Mouse (Mus musculus) forebrain, embryonic 12.5 days (tissue): Measurements from ENCODE around the gene Lrig2. TPM values are rescaled to one million over a fixed set of nuclear protein-coding genes. Genes with fewer than 3 reads are reported as not detected.

Experiments
- ATAC-seq: fragments of 200-750 bp; cut with Nextera tagmentation; 2 replicates; pipeline ENCODE4 v1.8.0; 2017; ENCODE audit warnings: moderate TSS enrichment; ENCODE audit not compliant: low FRiP score
- H3K27ac ChIP-seq: fragments of 300-500 bp; sonication (generic); 2 replicates; pipeline ENCODE4 v1.5.1; 2016; ENCODE audit warnings: mild to moderate bottlenecking
- H3K27me3 ChIP-seq: fragments of 300-500 bp; sonication (generic); 2 replicates; pipeline ENCODE4 v1.6.1; 2016; ENCODE audit warnings: mild to moderate bottlenecking
- H3K36me3 ChIP-seq: fragments of 300-500 bp; sonication (generic); replicated peaks from 2 replicates; pipeline ENCODE4 v1.6.1; 2016; ENCODE audit warnings: mild to moderate bottlenecking
- H3K4me1 ChIP-seq: fragments of 300-500 bp; sonication (generic); 2 replicates; pipeline ENCODE4 v1.6.1; 2016
- H3K4me2 ChIP-seq: fragments of 300-500 bp; sonication (generic); 2 replicates; pipeline ENCODE4 v1.6.1; 2016; ENCODE audit warnings: mild to moderate bottlenecking, moderate library complexity
- H3K4me3 ChIP-seq: fragments of 300-500 bp; sonication (generic); replicated peaks from 2 replicates; pipeline ENCODE4 v1.5.1; 2016; ENCODE audit warnings: mild to moderate bottlenecking
- H3K9ac ChIP-seq: fragments of 300-500 bp; sonication (generic); 2 replicates; pipeline ENCODE4 v1.6.1; 2016; ENCODE audit warnings: mild to moderate bottlenecking
- H3K9me3 ChIP-seq: fragments of 300-500 bp; sonication (generic); 2 replicates; pipeline ENCODE4 v1.6.1; 2016
- WGBS: fragments of 180-500 bp; shearing (Covaris S2); methylation state at CpG from one replicate; pipeline ENCODE4 v1.1.7; 2016; 5-methylcytosine and 5-hydroxymethylcytosine counted together
- polyA plus RNA-seq: library from polyadenylated mRNA; unstranded; fragments of >200 nt; fragmentation: Nextera tagmentation; extraction: Ambion mirVana; gene quantifications from 2 replicates; pipeline ENCODE4 v1.2.1, GENCODE M21; 2016

Gene Lrig2
- polyA plus RNA-seq, 1 experiment from 2014 or later, result 31.1 TPM

GRCm38 (mm10) chr3:104350253-104350945, 161.3 kb downstream of the Lrig2 start:
- 86% methylated on average over 2 of the region's 2 CpGs for WGBS
- peaks cover 33% of the 10 kb centered on the region for H3K4me1 ChIP-seq
- no peaks in the 10 kb centered on the region for H3K27me3 ChIP-seq
- H3K27ac ChIP-seq, result peak overlapping the region; percentile 54; the same call in 1 of the 2 replicates
- no peaks in the 10 kb centered on the region for H3K36me3 ChIP-seq
- ATAC-seq, result no peak
- H3K4me3 ChIP-seq, result no peak overlapping the region
- H3K9me3 ChIP-seq, result no peaks in the 10 kb centered on the region
- H3K4me2 ChIP-seq, result no peak overlapping the region
- H3K9ac ChIP-seq, result no peak overlapping the region

- H3K4me2 ChIP-seq, result no peak overlapping the region; the same call in 1 of the 2 replicates
- no peak overlapping the region for H3K9ac ChIP-seq
Observed at GRCm38 (mm10) chr3:104349847-104350228, 161.9 kb downstream of the Lrig2 start.

GRCm38 (mm10) chr3:104349203-104349846, 162.4 kb downstream of the Lrig2 start:
- WGBS, result 9% methylated on average over 8 of the region's 8 CpGs
- Histone ChIP-seq H3K27ac (peak overlapping the region; percentile 54), H3K4me3 (no peak overlapping the region), H3K4me1 (peaks cover 33% of the 10 kb centered on the region), H3K9me3 (no peaks in the 10 kb centered on the region), H3K27me3 (no peaks in the 10 kb centered on the region), H3K4me2 (peak overlapping the region; percentile 19; the same call in 1 of the 2 replicates), H3K9ac (no peak overlapping the region), H3K36me3 (no peaks in the 10 kb centered on the region)
- ATAC-seq, result peak; percentile 83

More at GRCm38 (mm10) chr3:104349847-104350228, 161.9 kb downstream of the Lrig2 start:
- no peaks in the 10 kb centered on the region for H3K9me3 ChIP-seq
- H3K4me1 ChIP-seq, result peaks cover 33% of the 10 kb centered on the region
- H3K27ac ChIP-seq, result peak overlapping the region; percentile 54
- no peaks in the 10 kb centered on the region for H3K27me3 ChIP-seq
- no peak overlapping the region for H3K4me3 ChIP-seq
- H3K36me3 ChIP-seq, result no peaks in the 10 kb centered on the region
- ATAC-seq, result peak; percentile 49; the same call in 1 of the 2 replicates
- 55% methylated on average over 2 of the region's 2 CpGs for WGBS

Other genes with a start within 250 kb of the Lrig2 start
- gene Slc16a1, start 126.8 kb upstream of the Lrig2 start, polyA plus RNA-seq, result 29.9 and 32.1 TPM in 2 replicates